Mouse (Mus musculus) spleen, embryonic (tissue): ENCODE data around the gene Orc5.

Experiments
- CTCF ChIA-PET: fragments of 350-600 bp; sonication (Branson Sonifier 250); formaldehyde crosslinking; loops from one replicate; lab custom pipeline; 2022; lab: Charles Lee

Gene Orc5

GRCm38 (mm10) chr5:22550033-22550551 is at the start of gene Orc5:
TSS of gene Orc5 (minus strand) at chr5:22550429.
- CTCF ChIA-PET: no interaction called here

GRCm38 (mm10) chr5:22596981-22597380 is 46.8 kb upstream of the Orc5 start:
- CTCF ChIA-PET: no interaction called here

- CTCF ChIA-PET: no interaction called here
Observed at GRCm38 (mm10) chr5:22589370-22589966, 39.2 kb upstream of the Orc5 start.

GRCm38 (mm10) chr5:22587492-22587891 is 37.3 kb upstream of the Orc5 start:
- CTCF ChIA-PET: no interaction called here

- CTCF ChIA-PET: no interaction called here
Observed at GRCm38 (mm10) chr5:22584556-22584955, 34.3 kb upstream of the Orc5 start.

GRCm38 (mm10) chr5:22578011-22578410 is 27.8 kb upstream of the Orc5 start:
- CTCF ChIA-PET: no interaction called here

GRCm38 (mm10) chr5:22574751-22575150 is 24.5 kb upstream of the Orc5 start:
- CTCF ChIA-PET: no interaction called here

GRCm38 (mm10) chr5:22574161-22574560 is 23.9 kb upstream of the Orc5 start:
- CTCF ChIA-PET: no interaction called here

GRCm38 (mm10) chr5:22573696-22574095 is 23.5 kb upstream of the Orc5 start:
- CTCF ChIA-PET: no interaction called here

- CTCF ChIA-PET: no interaction called here
Observed at GRCm38 (mm10) chr5:22572881-22573280, 22.7 kb upstream of the Orc5 start.

GRCm38 (mm10) chr5:22572456-22572855 is 22.2 kb upstream of the Orc5 start:
- CTCF ChIA-PET: no interaction called here

- CTCF ChIA-PET: no interaction called here
Observed at GRCm38 (mm10) chr5:22565708-22566107, 15.5 kb upstream of the Orc5 start.

GRCm38 (mm10) chr5:22559801-22560200 is 9.6 kb upstream of the Orc5 start:
- CTCF ChIA-PET: no interaction called here

- CTCF ChIA-PET: no interaction called here
Observed at GRCm38 (mm10) chr5:22557491-22558113, 7.4 kb upstream of the Orc5 start.

GRCm38 (mm10) chr5:22556713-22557112 is 6.5 kb upstream of the Orc5 start:
- CTCF ChIA-PET: no interaction called here

- CTCF ChIA-PET: no interaction called here
Observed at GRCm38 (mm10) chr5:22552233-22552765, 2.1 kb upstream of the Orc5 start.

GRCm38 (mm10) chr5:22549366-22550032 is 730 bp downstream of the Orc5 start:
- CTCF ChIA-PET: no interaction called here

GRCm38 (mm10) chr5:22548556-22549161 is 1.6 kb downstream of the Orc5 start:
- CTCF ChIA-PET: no interaction called here

- CTCF ChIA-PET: no interaction called here
Observed at GRCm38 (mm10) chr5:22546536-22546935, 3.7 kb downstream of the Orc5 start.

- CTCF ChIA-PET: no interaction called here
Observed at GRCm38 (mm10) chr5:22545305-22545704, 4.9 kb downstream of the Orc5 start.

GRCm38 (mm10) chr5:22542676-22543075 is 7.6 kb downstream of the Orc5 start:
- CTCF ChIA-PET: no interaction called here

- CTCF ChIA-PET: no interaction called here
Observed at GRCm38 (mm10) chr5:22538996-22539600, 11.1 kb downstream of the Orc5 start.
